Comparison of ENCODE assay signal across 8 mouse cellular contexts in genomic region chr13:53211971-53212733, GRCm38 (mm10).
DNase-seq lines count a peak whose midpoint lies in the region; ATAC-seq and TF ChIP-seq lines count a peak whose summit lies in the region.
"Had no signal": no experiment of that assay in that cellular context is flagged by ENCODE, and none has a peak within 500 bp of the region (broad histone marks: within the 10 kb centered on the region; RNA-seq: fewer than 3 reads in every experiment).

No protein-coding gene starts in this region.

- peak overlapping the region; percentile 73 for H3K27ac ChIP-seq in forebrain, embryonic 12.5 days
- H3K27ac ChIP-seq in liver, embryonic 13.5 days: no peak overlapping the region
- H3K27ac ChIP-seq in thymus, adult 2 months (ENCODE audit: control insufficient read depth, insufficient read depth, low read length): no peak overlapping the region

- H3K36me3 ChIP-seq in forebrain, embryonic 12.5 days (replicated peaks): no peaks in the 10 kb centered on the region
- no peaks in the 10 kb centered on the region for H3K36me3 ChIP-seq in liver, embryonic 13.5 days
- no peaks in the 10 kb centered on the region for H3K36me3 ChIP-seq in thymus, adult 2 months (ENCODE audit: control insufficient read depth, insufficient read depth, low read length)

- no peaks in the 10 kb centered on the region for H3K9me3 ChIP-seq in forebrain, embryonic 12.5 days
- H3K9me3 ChIP-seq in liver, embryonic 13.5 days (replicated peaks): no peaks in the 10 kb centered on the region

- WGBS in forebrain, embryonic 12.5 days: 8% methylated on average over 19 of the region's 19 CpGs
- WGBS in liver, embryonic 13.5 days (ENCODE audit: insufficient replicate concordance): 21% methylated on average over 19 of the region's 19 CpGs
- 49% methylated on average over 19 of the region's 19 CpGs for WGBS in thymus, adult 2 months

- no peak for TF ChIP-seq POLR2A in thymus, adult 2 months (IDR thresholded peaks at IDR 0.05; ENCODE audit: control insufficient read depth, extremely low read depth, insufficient read depth, low read length, poor library complexity)

- DNase-seq in urinary bladder, postnatal 14 days (ENCODE audit: low spot score): peak; percentile 35
- DNase-seq in urinary bladder, postnatal 36 days (ENCODE audit: low spot score in 2 of 2): no peak
- no peak for DNase-seq in liver, embryonic 13.5 days
- no peak for DNase-seq in natural killer cell, adult 2 months (ENCODE audit: low spot score in 2 of 2)
- no peak for DNase-seq in spleen, adult 12 weeks (ENCODE audit: low spot score)
- no peak for DNase-seq in thymus, adult 2 months
- DNase-seq: cerebellum, postnatal 25 days had no signal

- H3K4me3 ChIP-seq in forebrain, embryonic 12.5 days (replicated peaks): peak overlapping the region; percentile 26
- H3K4me3 ChIP-seq in liver, embryonic 13.5 days (replicated peaks): no peak overlapping the region
- H3K4me3 ChIP-seq in thymus, adult 2 months (ENCODE audit: control insufficient read depth, insufficient read depth, low read length): no peak overlapping the region

- peaks cover 15% of the 10 kb centered on the region for H3K4me1 ChIP-seq in forebrain, embryonic 12.5 days
- H3K4me1 ChIP-seq in liver, embryonic 13.5 days (replicated peaks): no peaks in the 10 kb centered on the region
- no peaks in the 10 kb centered on the region for H3K4me1 ChIP-seq in thymus, adult 2 months (replicated peaks; ENCODE audit: control insufficient read depth, insufficient read depth, low read length)

- TF ChIP-seq CTCF in thymus, adult 2 months (IDR thresholded peaks at IDR 0.05; ENCODE audit: borderline replicate concordance, control insufficient read depth, extremely low read depth, insufficient read depth, low read length, poor library complexity): no peak

- peak; percentile 89 for ATAC-seq in forebrain, embryonic 12.5 days (ENCODE audit: low FRiP score)
- ATAC-seq in liver, embryonic 13.5 days (ENCODE audit: low read depth): no peak

- H3K27me3 ChIP-seq in forebrain, embryonic 12.5 days: 0 out of 2 replicates have a peak, but pooled peaks cover 4% of the 10 kb centered on the region
- H3K27me3 ChIP-seq in liver, embryonic 13.5 days: no peaks in the 10 kb centered on the region
- no peaks in the 10 kb centered on the region for H3K27me3 ChIP-seq in thymus, adult 2 months (ENCODE audit: control insufficient read depth, insufficient read depth, low read length)

- H3K4me2 ChIP-seq in forebrain, embryonic 12.5 days: peak overlapping the region; percentile 50
- H3K4me2 ChIP-seq in liver, embryonic 13.5 days: peak overlapping the region; percentile 29

- peak overlapping the region; percentile 48; the same call in 1 of the 2 replicates for H3K9ac ChIP-seq in forebrain, embryonic 12.5 days
- H3K9ac ChIP-seq in liver, embryonic 13.5 days: no peak overlapping the region
